Mouse (Mus musculus): ENCODE data around the gene Abca17. TPM values are rescaled to one million over a fixed set of nuclear protein-coding genes. Genes with fewer than 3 reads are reported as not detected.

Abca17 gene
- polyA plus RNA-seq, 1 experiment from 2014 or later = not detected

- 74% methylated on average over 5 of the region's 5 CpGs for WGBS
- no peak overlapping the region for H3K4me3 ChIP-seq (ENCODE audit: low read depth, low read length)
Observed at GRCm38 (mm10) chr17:24289338-24289737, 61.5 kb downstream of the Abca17 start.

GRCm38 (mm10) chr17:24288477-24288876 is 62.4 kb downstream of the Abca17 start:
- no peak for ATAC-seq (ENCODE audit: insufficient read depth)
- Histone ChIP-seq H3K27me3 (ENCODE audit: insufficient read depth, low read length) (no peaks in the 10 kb centered on the region), H3K36me3 (ENCODE audit: insufficient read depth) (no peaks in the 10 kb centered on the region), H3K27ac (ENCODE audit: low read depth) (no peak overlapping the region), H3K9me3 (ENCODE audit: low read depth, low read length) (no peaks in the 10 kb centered on the region), H3K4me3 (ENCODE audit: low read depth, low read length) (no peak overlapping the region), H3K4me1 (ENCODE audit: insufficient read depth) (no peaks in the 10 kb centered on the region), H3K9ac (no peak overlapping the region), H3K4me2 (no peak overlapping the region)
- WGBS = 80% methylated on average over 9 of the region's 9 CpGs
- DNase-seq = no peak
- no peak for TF ChIP-seq CTCF (IDR thresholded peaks at IDR 0.05; ENCODE audit: low read depth)

More at GRCm38 (mm10) chr17:24289338-24289737, 61.5 kb downstream of the Abca17 start:
- no peak overlapping the region for H3K4me2 ChIP-seq
- H3K4me1 ChIP-seq (ENCODE audit: insufficient read depth) = no peaks in the 10 kb centered on the region
- H3K36me3 ChIP-seq (ENCODE audit: insufficient read depth) = no peaks in the 10 kb centered on the region
- H3K9ac ChIP-seq = no peak overlapping the region
- no peak for ATAC-seq (ENCODE audit: insufficient read depth)
- H3K27ac ChIP-seq (ENCODE audit: low read depth) = no peak overlapping the region
- H3K27me3 ChIP-seq (ENCODE audit: insufficient read depth, low read length) = no peaks in the 10 kb centered on the region
- H3K9me3 ChIP-seq (ENCODE audit: low read depth, low read length) = no peaks in the 10 kb centered on the region
- TF ChIP-seq CTCF (IDR thresholded peaks at IDR 0.05; ENCODE audit: low read depth) = no peak
- no peak for DNase-seq

- WGBS = 59% methylated on average over 3 of the region's 3 CpGs
- ATAC-seq (ENCODE audit: insufficient read depth) = no peak
- H3K4me3 ChIP-seq (ENCODE audit: low read depth, low read length) = no peak overlapping the region
- H3K27me3 ChIP-seq (ENCODE audit: insufficient read depth, low read length) = no peaks in the 10 kb centered on the region
- H3K9ac ChIP-seq = no peak overlapping the region
- no peaks in the 10 kb centered on the region for H3K9me3 ChIP-seq (ENCODE audit: low read depth, low read length)
- DNase-seq = no peak
- H3K27ac ChIP-seq (ENCODE audit: low read depth) = no peak overlapping the region
- H3K4me1 ChIP-seq (ENCODE audit: insufficient read depth) = no peaks in the 10 kb centered on the region
- no peak overlapping the region for H3K4me2 ChIP-seq
- no peak for TF ChIP-seq CTCF (IDR thresholded peaks at IDR 0.05; ENCODE audit: low read depth)
- no peaks in the 10 kb centered on the region for H3K36me3 ChIP-seq (ENCODE audit: insufficient read depth)
Observed at GRCm38 (mm10) chr17:24285680-24286079, 65.2 kb downstream of the Abca17 start.

- WGBS = 55% methylated on average over 9 of the region's 9 CpGs
- TF ChIP-seq CTCF (IDR thresholded peaks at IDR 0.05; ENCODE audit: low read depth) = no peak
- H3K9ac ChIP-seq = no peak overlapping the region
- no peak overlapping the region for H3K27ac ChIP-seq (ENCODE audit: low read depth)
- ATAC-seq (ENCODE audit: insufficient read depth) = no peak
- H3K4me3 ChIP-seq (ENCODE audit: low read depth, low read length) = no peak overlapping the region
- no peaks in the 10 kb centered on the region for H3K36me3 ChIP-seq (ENCODE audit: insufficient read depth)
- no peaks in the 10 kb centered on the region for H3K27me3 ChIP-seq (ENCODE audit: insufficient read depth, low read length)
- DNase-seq = no peak
- no peaks in the 10 kb centered on the region for H3K9me3 ChIP-seq (ENCODE audit: low read depth, low read length)
- H3K4me2 ChIP-seq = no peak overlapping the region
- no peaks in the 10 kb centered on the region for H3K4me1 ChIP-seq (ENCODE audit: insufficient read depth)
Observed at GRCm38 (mm10) chr17:24283266-24283818, 67.5 kb downstream of the Abca17 start.

- 66% methylated on average over 4 of the region's 4 CpGs for WGBS
- Histone ChIP-seq H3K9ac (no peak overlapping the region), H3K27me3 (ENCODE audit: insufficient read depth, low read length) (no peaks in the 10 kb centered on the region), H3K4me1 (ENCODE audit: insufficient read depth) (no peaks in the 10 kb centered on the region), H3K36me3 (ENCODE audit: insufficient read depth) (no peaks in the 10 kb centered on the region), H3K4me3 (ENCODE audit: low read depth, low read length) (no peak overlapping the region), H3K4me2 (no peak overlapping the region), H3K9me3 (ENCODE audit: low read depth, low read length) (no peaks in the 10 kb centered on the region), H3K27ac (ENCODE audit: low read depth) (no peak overlapping the region)
- ATAC-seq (ENCODE audit: insufficient read depth) (no peak), DNase-seq (peak; percentile 4)
- peak; percentile 26; the same call in 1 of the 2 replicates for TF ChIP-seq CTCF (IDR thresholded peaks at IDR 0.05; ENCODE audit: low read depth)
Observed at GRCm38 (mm10) chr17:24282637-24283036, 68.2 kb downstream of the Abca17 start.

- Histone ChIP-seq H3K27me3 (ENCODE audit: insufficient read depth, low read length) (no peaks in the 10 kb centered on the region), H3K4me3 (ENCODE audit: low read depth, low read length) (no peak overlapping the region), H3K4me1 (ENCODE audit: insufficient read depth) (no peaks in the 10 kb centered on the region), H3K9me3 (ENCODE audit: low read depth, low read length) (no peaks in the 10 kb centered on the region), H3K36me3 (ENCODE audit: insufficient read depth) (no peaks in the 10 kb centered on the region), H3K4me2 (no peak overlapping the region), H3K27ac (ENCODE audit: low read depth) (no peak overlapping the region), H3K9ac (no peak overlapping the region)
- DNase-seq (no peak), ATAC-seq (ENCODE audit: insufficient read depth) (no peak)
- WGBS = 74% methylated on average over 4 of the region's 4 CpGs
- TF ChIP-seq CTCF (IDR thresholded peaks at IDR 0.05; ENCODE audit: low read depth) = no peak
Observed at GRCm38 (mm10) chr17:24279907-24280306, 71.0 kb downstream of the Abca17 start.

GRCm38 (mm10) chr17:24267133-24267532 is 83.7 kb downstream of the Abca17 start:
- no peaks in the 10 kb centered on the region for H3K36me3 ChIP-seq (ENCODE audit: insufficient read depth)
- 75% methylated on average over 1 of the region's 1 CpGs for WGBS
- H3K4me3 ChIP-seq (ENCODE audit: low read depth, low read length) = no peak overlapping the region
- no peak for DNase-seq
- ATAC-seq (ENCODE audit: insufficient read depth) = no peak
- no peak overlapping the region for H3K4me2 ChIP-seq
- H3K9ac ChIP-seq = no peak overlapping the region
- H3K4me1 ChIP-seq (ENCODE audit: insufficient read depth) = no peaks in the 10 kb centered on the region
- TF ChIP-seq CTCF (IDR thresholded peaks at IDR 0.05; ENCODE audit: low read depth) = no peak
- H3K27me3 ChIP-seq (ENCODE audit: insufficient read depth, low read length) = no peaks in the 10 kb centered on the region
- no peaks in the 10 kb centered on the region for H3K9me3 ChIP-seq (ENCODE audit: low read depth, low read length)
- no peak overlapping the region for H3K27ac ChIP-seq (ENCODE audit: low read depth)

Measured in lung, embryonic 14.5 days (tissue).